Mouse (Mus musculus) urinary bladder, postnatal 36 days (tissue): ENCODE measurements around the gene Smoc1.

Experiments used
- DNase-seq, 2 experiments: peaks; one replicate each; pipeline ENCODE4 v3.0.0; 2022; ENCODE audit warnings: low spot score in 2 of 2, mixed read lengths in 1 of 2

Smoc1 gene

GRCm38 (mm10) chr12:81081031-81081430 is 54.4 kb downstream of the Smoc1 start:
- DNase-seq, result no peak

GRCm38 (mm10) chr12:81083146-81083545 is 56.5 kb downstream of the Smoc1 start:
- no peak for DNase-seq

GRCm38 (mm10) chr12:81085244-81085643 is 58.6 kb downstream of the Smoc1 start:
- DNase-seq, result no peak

GRCm38 (mm10) chr12:81088131-81088530 is 61.5 kb downstream of the Smoc1 start:
- DNase-seq, result no peak

GRCm38 (mm10) chr12:81091641-81092040 is 65.0 kb downstream of the Smoc1 start:
- DNase-seq, result no peak

GRCm38 (mm10) chr12:81092641-81093040 is 66.0 kb downstream of the Smoc1 start:
- DNase-seq, result no peak

- no peak for DNase-seq
Measured at GRCm38 (mm10) chr12:81093211-81093610, 66.6 kb downstream of the Smoc1 start.

- no peak for DNase-seq
Measured at GRCm38 (mm10) chr12:81094766-81095405, 68.3 kb downstream of the Smoc1 start.

- DNase-seq, result no peak
Measured at GRCm38 (mm10) chr12:81097267-81097666, 70.7 kb downstream of the Smoc1 start.

- no peak for DNase-seq
Measured at GRCm38 (mm10) chr12:81097738-81098137, 71.1 kb downstream of the Smoc1 start.

GRCm38 (mm10) chr12:81099161-81099560 is 72.6 kb downstream of the Smoc1 start:
- DNase-seq, result no peak

- no peak for DNase-seq
Measured at GRCm38 (mm10) chr12:81101691-81102090, 75.1 kb downstream of the Smoc1 start.

- no peak for DNase-seq
Measured at GRCm38 (mm10) chr12:81104546-81104945, 77.9 kb downstream of the Smoc1 start.

GRCm38 (mm10) chr12:81105721-81106633 is 79.4 kb downstream of the Smoc1 start:
- peak in 1 of 2 experiments; percentile 41 for DNase-seq

GRCm38 (mm10) chr12:81107278-81108100 is 80.9 kb downstream of the Smoc1 start:
- DNase-seq, result no peak

GRCm38 (mm10) chr12:81108600-81109011 is 82.0 kb downstream of the Smoc1 start:
- peak in 1 of 2 experiments; percentile 28 for DNase-seq

GRCm38 (mm10) chr12:81110006-81110405 is 83.4 kb downstream of the Smoc1 start:
- DNase-seq, result no peak

- DNase-seq, result no peak
Measured at GRCm38 (mm10) chr12:81112321-81112720, 85.7 kb downstream of the Smoc1 start.

- no peak for DNase-seq
Measured at GRCm38 (mm10) chr12:81120301-81120700, 93.7 kb downstream of the Smoc1 start.

GRCm38 (mm10) chr12:81123793-81124192 is 97.2 kb downstream of the Smoc1 start:
- no peak for DNase-seq

- DNase-seq, result no peak
Measured at GRCm38 (mm10) chr12:81126842-81127241, 100.2 kb downstream of the Smoc1 start.

GRCm38 (mm10) chr12:81128693-81129092 is 102.1 kb downstream of the Smoc1 start:
- no peak for DNase-seq
